Mouse (Mus musculus): ENCODE data around the gene Ripor3.

Ripor3 gene

GRCm38 (mm10) chr2:168028376-168028775, 18.0 kb upstream of the Ripor3 start:
- no peak for DNase-seq (ENCODE audit: low spot score)

GRCm38 (mm10) chr2:168026467-168026866, 16.0 kb upstream of the Ripor3 start:
- no peak for DNase-seq (ENCODE audit: low spot score)

- DNase-seq (ENCODE audit: low spot score) = no peak
Observed at GRCm38 (mm10) chr2:168025882-168026281, 15.5 kb upstream of the Ripor3 start.

DNA sequence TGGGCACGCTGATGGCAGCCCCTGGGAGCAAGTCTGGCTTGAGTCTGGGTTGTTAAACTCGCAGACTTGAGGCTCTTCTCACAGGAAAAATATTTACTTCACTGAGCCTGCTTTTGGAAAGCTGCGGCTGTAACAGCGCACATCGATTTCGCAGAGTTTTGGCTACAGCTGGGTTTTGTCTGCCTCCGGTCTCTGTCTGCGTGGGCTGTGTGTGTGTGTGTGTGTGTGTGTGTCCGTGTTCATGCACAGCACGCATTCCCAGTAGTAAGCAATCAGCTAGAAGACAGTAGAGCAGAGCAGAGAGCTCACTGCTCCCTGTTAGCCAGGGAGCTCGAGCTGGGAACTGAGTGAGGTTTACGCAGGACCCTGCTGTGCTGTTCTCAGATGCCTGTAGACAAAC, 14.8 kb upstream of the Ripor3 start:
- no peak for DNase-seq (ENCODE audit: low spot score)

- DNase-seq (ENCODE audit: low spot score) = no peak
Observed at GRCm38 (mm10) chr2:168023763-168024402, 13.5 kb upstream of the Ripor3 start.

DNA sequence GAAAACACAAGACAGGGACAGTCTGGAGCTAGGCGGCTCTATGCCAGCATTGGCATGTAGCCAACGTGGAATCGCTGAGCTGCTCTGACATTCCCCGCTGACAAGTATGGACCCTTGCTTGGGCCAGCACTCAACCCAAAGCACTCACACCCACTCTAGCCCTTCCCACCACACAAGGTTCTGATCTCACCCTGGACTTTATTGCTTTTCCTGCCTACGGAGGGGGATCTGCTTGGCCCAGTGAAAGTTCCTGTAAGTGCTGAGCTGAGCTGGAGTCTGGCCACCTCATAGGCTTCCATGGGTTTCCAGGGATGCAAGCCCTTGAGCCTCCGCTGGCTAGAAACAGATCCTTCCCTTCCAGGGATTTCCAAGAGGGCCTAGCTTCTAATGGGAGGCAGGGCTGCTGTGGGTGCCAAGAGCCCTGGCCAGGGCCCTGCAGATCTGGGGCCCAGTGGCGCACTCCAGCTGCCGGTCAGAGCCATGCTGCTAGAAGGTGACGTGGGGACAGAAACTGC, 8.8 kb upstream of the Ripor3 start:
- DNase-seq (ENCODE audit: low spot score) = no peak

- peak; percentile 52 for DNase-seq (ENCODE audit: low spot score)
Observed at GRCm38 (mm10) chr2:168016951-168017391, 6.6 kb upstream of the Ripor3 start.

DNA sequence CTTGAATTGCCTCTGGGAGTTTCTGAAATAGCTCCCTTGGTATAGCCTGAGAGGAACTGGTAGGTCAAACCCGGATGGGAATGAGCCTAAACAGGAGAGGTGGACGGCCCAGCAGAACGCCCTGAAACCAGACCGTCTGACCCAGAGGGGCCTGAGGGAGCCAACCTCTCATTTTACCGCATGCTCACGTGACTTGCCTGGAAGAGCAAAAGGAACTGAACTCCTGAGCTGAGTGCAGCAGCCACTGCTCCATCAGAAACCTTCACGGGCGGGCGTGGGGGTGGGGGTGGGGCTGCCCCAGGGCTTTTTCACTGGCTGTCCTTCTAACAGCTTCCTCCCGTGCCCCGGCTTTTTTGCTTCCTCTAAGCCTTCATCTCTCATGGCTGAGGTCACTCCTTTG, 475 bp upstream of the Ripor3 start:
- no peak for DNase-seq (ENCODE audit: low spot score)

GRCm38 (mm10) chr2:168008132-168008531, 2.3 kb downstream of the Ripor3 start:
- DNase-seq (ENCODE audit: low spot score) = no peak

DNA sequence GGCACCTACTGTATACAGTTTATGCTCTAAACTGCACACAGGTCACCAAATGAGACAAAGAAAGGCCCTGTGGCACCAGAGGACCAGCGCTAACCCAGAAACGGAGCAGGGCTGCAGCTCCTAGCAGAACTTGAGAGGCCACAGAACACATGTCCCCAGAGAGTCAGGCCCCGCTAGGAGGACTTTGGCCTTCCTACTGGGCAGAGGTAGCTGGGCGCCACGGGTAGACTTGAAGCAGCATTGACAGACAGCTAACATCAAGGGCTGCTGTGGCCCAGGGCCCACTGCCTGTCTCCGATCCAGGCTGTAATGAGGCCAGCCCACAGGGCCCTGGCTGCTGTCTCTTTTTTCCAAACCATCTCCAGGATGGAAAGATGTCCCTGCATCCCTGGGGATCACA, 3.9 kb downstream of the Ripor3 start:
- DNase-seq (ENCODE audit: low spot score) = no peak

DNA sequence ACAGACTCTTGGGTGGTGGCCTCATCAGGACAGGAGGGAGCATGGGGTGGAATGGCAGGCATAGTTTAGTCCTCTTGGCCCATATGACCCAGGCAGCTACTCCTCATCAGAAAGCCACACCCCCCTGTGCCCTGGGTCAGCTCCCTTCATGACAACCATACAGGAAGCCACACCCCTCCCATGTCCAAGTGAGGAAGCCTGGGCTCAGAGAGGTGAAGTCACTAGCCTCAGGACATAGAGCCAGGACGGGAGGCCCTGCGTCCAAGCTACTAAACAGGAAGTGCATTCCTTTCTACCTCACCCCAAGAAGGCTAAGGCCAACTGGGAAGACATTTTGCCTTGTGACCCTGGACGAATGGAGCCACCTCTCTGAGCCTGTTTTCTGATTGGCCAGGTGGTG, 4.8 kb downstream of the Ripor3 start:
- DNase-seq (ENCODE audit: low spot score) = no peak

DNA sequence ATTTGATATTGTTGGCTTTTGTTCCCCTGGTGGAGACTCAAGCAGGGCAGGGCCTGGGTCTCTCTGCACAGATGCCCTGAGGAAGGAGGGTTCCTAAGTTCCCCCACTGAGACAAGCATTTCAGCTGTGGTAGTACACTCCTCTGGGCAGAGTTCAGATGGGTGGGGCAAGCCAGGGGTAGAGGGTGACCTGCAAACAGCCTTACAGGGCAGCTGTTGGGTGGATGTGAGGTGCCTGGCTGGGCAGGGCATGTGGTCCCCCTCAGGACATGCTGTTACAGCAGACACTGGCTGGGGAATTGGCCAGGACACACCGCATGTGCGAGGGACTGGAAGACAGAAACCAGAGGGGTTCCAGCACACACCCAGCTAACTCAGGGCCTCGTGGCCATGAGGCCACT, 5.4 kb downstream of the Ripor3 start:
- DNase-seq (ENCODE audit: low spot score) = no peak

- DNase-seq (ENCODE audit: low spot score) = no peak
Observed at GRCm38 (mm10) chr2:168004369-168004768, 6.0 kb downstream of the Ripor3 start.

DNA sequence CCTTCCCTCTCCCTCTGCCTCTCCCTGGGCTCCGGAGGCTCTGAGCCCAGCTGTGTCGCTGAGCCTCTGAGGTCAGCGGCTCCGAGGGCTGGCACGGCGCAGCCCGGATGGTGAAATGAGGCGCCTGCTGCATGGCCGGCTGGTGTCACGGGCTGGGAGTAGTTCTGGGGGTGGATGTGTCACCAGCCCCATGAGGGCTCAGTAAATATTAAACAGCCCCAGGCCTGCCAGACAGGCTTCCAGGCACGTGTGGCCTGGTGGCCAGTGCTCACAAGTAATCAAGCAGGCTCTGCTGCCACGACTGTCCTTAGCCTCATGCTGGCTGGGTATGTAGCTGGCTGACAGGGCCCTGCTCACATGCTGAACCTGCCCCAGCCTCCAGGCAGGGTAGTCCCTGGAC, 7.0 kb downstream of the Ripor3 start:
- DNase-seq (ENCODE audit: low spot score) = no peak

DNA sequence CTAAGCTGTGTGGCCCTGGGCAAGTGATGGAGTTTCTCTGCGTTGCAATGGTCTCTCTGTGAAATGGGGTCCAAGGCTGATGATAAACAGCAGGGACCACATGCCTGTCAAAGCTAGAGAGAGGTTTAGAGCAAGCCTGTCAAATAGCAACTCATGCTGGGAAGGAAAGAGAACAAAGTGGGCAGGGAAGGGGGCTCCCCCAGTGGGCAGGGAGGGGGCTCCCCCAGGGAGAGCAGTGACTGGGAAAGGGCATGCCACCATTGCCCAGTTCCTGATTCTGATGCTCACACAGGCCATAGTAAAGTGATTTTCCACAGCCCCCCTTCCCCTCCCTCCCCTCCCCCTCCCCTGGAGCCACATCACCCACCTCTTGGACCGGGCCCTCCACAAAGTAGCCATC, 7.5 kb downstream of the Ripor3 start:
- DNase-seq (ENCODE audit: low spot score) = no peak

DNA sequence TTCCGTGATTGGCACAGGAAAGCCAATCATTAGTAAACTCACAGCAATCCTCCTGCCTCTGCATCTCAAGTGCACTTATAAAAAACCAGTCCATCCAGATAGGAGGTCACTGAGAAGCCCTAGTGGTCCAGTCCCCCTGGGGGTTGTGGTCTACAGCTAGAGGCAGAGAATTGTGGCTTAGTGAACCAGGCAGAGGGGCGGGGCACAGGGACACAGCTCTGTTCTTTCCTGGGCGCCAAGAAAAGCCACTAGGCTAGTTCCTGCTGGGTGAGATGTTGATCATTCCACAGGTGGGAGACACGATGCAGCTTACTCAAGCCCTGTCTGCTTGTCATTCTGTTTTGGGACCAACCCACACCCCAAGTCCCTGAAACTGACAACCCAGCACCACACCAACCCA, 8.2 kb downstream of the Ripor3 start:
- no peak for DNase-seq (ENCODE audit: low spot score)

- no peak for DNase-seq (ENCODE audit: low spot score)
Observed at GRCm38 (mm10) chr2:167999145-167999743, 11.2 kb downstream of the Ripor3 start.

DNA sequence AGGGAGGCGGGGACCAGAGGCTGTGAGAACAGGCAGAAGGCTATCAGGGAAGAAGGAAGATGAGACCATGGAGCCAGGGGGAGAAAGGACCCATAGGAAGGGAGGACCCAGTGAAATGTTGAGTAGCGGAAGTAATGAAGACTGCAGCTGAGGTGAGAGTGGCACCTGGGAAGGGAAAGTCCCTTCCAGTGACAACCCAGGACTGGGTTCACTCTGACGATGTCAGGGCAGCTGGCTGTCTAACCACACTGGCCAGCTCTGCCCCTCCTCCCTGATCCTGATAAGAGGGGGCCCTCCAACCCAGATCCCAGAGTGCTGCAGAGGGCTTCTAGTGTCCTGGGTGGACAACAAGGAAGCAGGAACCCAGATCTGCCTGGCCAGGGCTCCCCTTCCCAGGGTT, 12.9 kb downstream of the Ripor3 start:
- DNase-seq (ENCODE audit: low spot score) = no peak

- no peak for DNase-seq (ENCODE audit: low spot score)
Observed at GRCm38 (mm10) chr2:167996672-167997215, 13.7 kb downstream of the Ripor3 start.

- no peak for DNase-seq (ENCODE audit: low spot score)
Observed at GRCm38 (mm10) chr2:167995870-167996635, 14.4 kb downstream of the Ripor3 start.

- no peak for DNase-seq (ENCODE audit: low spot score)
Observed at GRCm38 (mm10) chr2:167993260-167993659, 17.2 kb downstream of the Ripor3 start.

- no peak for DNase-seq (ENCODE audit: low spot score)
Observed at GRCm38 (mm10) chr2:167989310-167989709, 21.1 kb downstream of the Ripor3 start.

- DNase-seq (ENCODE audit: low spot score) = no peak
Observed at GRCm38 (mm10) chr2:167987640-167988039, 22.8 kb downstream of the Ripor3 start.
